Mouse (Mus musculus) layer of hippocampus, postnatal 14 days (tissue): ENCODE measurements at regions not wholly inside any gene's neighbourhood (a gene's known extent, or its start where the extent isn't known, plus 50 kb on each side); places are given as distances from the start of the nearest gene placed in this dataset.

Source experiments
- DNase-seq, 2 experiments: peaks; one replicate each; pipeline ENCODE4 v3.0.0; 2021 to 2022; ENCODE audit warnings: low spot score in 2 of 2, mixed read lengths in 1 of 2

- DNase-seq = peak in 1 of 2 experiments; percentile 20
Measured at GRCm38 (mm10) chr3:37934905-37935708, 210.8 kb upstream of the Gm5148 start.

GRCm38 (mm10) chr3:37934236-37934635, 209.9 kb upstream of the Gm5148 start:
- no peak for DNase-seq

- no peak for DNase-seq
Measured at GRCm38 (mm10) chr3:37928731-37929130, 204.4 kb upstream of the Gm5148 start.

- no peak for DNase-seq
Measured at GRCm38 (mm10) chr3:37919450-37920156, 195.3 kb upstream of the Gm5148 start.

- DNase-seq = no peak
Measured at GRCm38 (mm10) chr3:37916786-37917479, 192.6 kb upstream of the Gm5148 start.

- DNase-seq = no peak
Measured at GRCm38 (mm10) chr3:37916281-37916680, 192.0 kb upstream of the Gm5148 start.

GRCm38 (mm10) chr3:37915673-37916072, 191.4 kb upstream of the Gm5148 start:
- DNase-seq = no peak

GRCm38 (mm10) chr3:37914136-37914535, 189.8 kb upstream of the Gm5148 start:
- no peak for DNase-seq

GRCm38 (mm10) chr3:37909821-37910220, 185.5 kb upstream of the Gm5148 start:
- DNase-seq = no peak

- no peak for DNase-seq
Measured at GRCm38 (mm10) chr3:37909008-37909407, 184.7 kb upstream of the Gm5148 start.

GRCm38 (mm10) chr3:37908456-37908855, 184.2 kb upstream of the Gm5148 start:
- no peak for DNase-seq

GRCm38 (mm10) chr3:37907432-37908088, 183.3 kb upstream of the Gm5148 start:
- no peak for DNase-seq

- no peak for DNase-seq
Measured at GRCm38 (mm10) chr3:37906806-37907251, 182.5 kb upstream of the Gm5148 start.

GRCm38 (mm10) chr3:37904188-37904587, 179.9 kb upstream of the Gm5148 start:
- no peak for DNase-seq

GRCm38 (mm10) chr3:37903482-37903881, 179.2 kb upstream of the Gm5148 start:
- no peak for DNase-seq

GRCm38 (mm10) chr3:37903021-37903420, 178.7 kb upstream of the Gm5148 start:
- DNase-seq = no peak

GRCm38 (mm10) chr3:37897392-37897791, 173.1 kb upstream of the Gm5148 start:
- no peak for DNase-seq

- peak; percentile 34 to 55 for DNase-seq
Measured at GRCm38 (mm10) chr3:37896821-37897311, 172.6 kb upstream of the Gm5148 start.

- DNase-seq = no peak
Measured at GRCm38 (mm10) chr3:37894599-37894998, 170.3 kb upstream of the Gm5148 start.

- no peak for DNase-seq
Measured at GRCm38 (mm10) chr3:37890202-37890601, 165.9 kb upstream of the Gm5148 start.

- no peak for DNase-seq
Measured at GRCm38 (mm10) chr3:37888455-37888854, 164.2 kb upstream of the Gm5148 start.
